Mouse (Mus musculus) urinary bladder, postnatal 14 days (tissue): ENCODE results near the gene Sstr3.

Experiments
- DNase-seq: peaks from one replicate; pipeline ENCODE4 v3.0.0; 2021; ENCODE audit warnings: low spot score

The Sstr3 gene

GRCm38 (mm10) chr15:78530671-78531450, 13.6 kb downstream of the Sstr3 start, which contains the start of gene C1qtnf6:
C1qtnf6 (minus strand) TSS chr15:78531416.
- DNase-seq: peak; percentile 79

GRCm38 (mm10) chr15:78530141-78530540, 14.3 kb downstream of the Sstr3 start:
- no peak for DNase-seq

GRCm38 (mm10) chr15:78529428-78529990, 15.0 kb downstream of the Sstr3 start:
- peak; percentile 76 for DNase-seq

- DNase-seq: no peak
Measured at GRCm38 (mm10) chr15:78528726-78529411, 15.6 kb downstream of the Sstr3 start.

GRCm38 (mm10) chr15:78527973-78528372, 16.5 kb downstream of the Sstr3 start:
- peak; percentile 35 for DNase-seq

- no peak for DNase-seq
Measured at GRCm38 (mm10) chr15:78524163-78524562, 20.3 kb downstream of the Sstr3 start.

GRCm38 (mm10) chr15:78521892-78522291, 22.6 kb downstream of the Sstr3 start:
- no peak for DNase-seq

GRCm38 (mm10) chr15:78521331-78521730, 23.2 kb downstream of the Sstr3 start:
- no peak for DNase-seq

- peak; percentile 26 for DNase-seq
Measured at GRCm38 (mm10) chr15:78520112-78520715, 24.3 kb downstream of the Sstr3 start.

GRCm38 (mm10) chr15:78518221-78518620, 26.3 kb downstream of the Sstr3 start:
- DNase-seq: no peak

- DNase-seq: no peak
Measured at GRCm38 (mm10) chr15:78515759-78516158, 28.7 kb downstream of the Sstr3 start.

GRCm38 (mm10) chr15:78514393-78515146, 29.9 kb downstream of the Sstr3 start:
- DNase-seq: peak; percentile 81

- DNase-seq: no peak
Measured at GRCm38 (mm10) chr15:78513019-78513418, 31.5 kb downstream of the Sstr3 start.

GRCm38 (mm10) chr15:78511951-78512350, 32.5 kb downstream of the Sstr3 start:
- DNase-seq: no peak

GRCm38 (mm10) chr15:78510736-78511135, 33.7 kb downstream of the Sstr3 start:
- no peak for DNase-seq

GRCm38 (mm10) chr15:78510121-78510576, 34.3 kb downstream of the Sstr3 start:
- no peak for DNase-seq

- DNase-seq: no peak
Measured at GRCm38 (mm10) chr15:78509297-78509899, 35.1 kb downstream of the Sstr3 start.

- DNase-seq: no peak
Measured at GRCm38 (mm10) chr15:78508443-78508842, 36.0 kb downstream of the Sstr3 start.

GRCm38 (mm10) chr15:78505541-78505940, 38.9 kb downstream of the Sstr3 start:
- no peak for DNase-seq

GRCm38 (mm10) chr15:78504816-78505215, 39.7 kb downstream of the Sstr3 start:
- DNase-seq: no peak

- DNase-seq: no peak
Measured at GRCm38 (mm10) chr15:78504013-78504412, 40.5 kb downstream of the Sstr3 start.
